Mouse (Mus musculus): ENCODE measurements around the gene Bag6.

DNA sequence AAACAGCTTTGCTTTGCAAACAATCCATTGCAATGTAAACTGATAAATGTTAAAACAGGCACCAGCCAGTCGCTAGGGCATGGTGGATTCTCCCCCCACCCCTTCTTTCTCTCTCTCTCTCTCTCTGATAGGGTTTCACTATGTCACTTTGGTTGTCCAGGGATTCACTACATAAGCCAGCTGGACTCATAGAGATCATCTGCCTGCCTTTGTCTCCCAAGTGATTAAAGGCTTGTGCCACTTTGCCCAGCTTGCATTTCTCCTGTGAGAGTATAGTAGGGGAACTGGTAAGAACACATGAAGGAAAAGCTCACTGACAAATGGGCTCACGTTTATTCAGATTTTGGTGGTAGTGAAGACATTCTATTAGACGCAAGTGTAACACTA lies 2.8 kb upstream of the Bag6 start:
- TF ChIP-seq CTCF (IDR thresholded peaks at IDR 0.05; ENCODE audit: low read depth, low read length) (no peak), GATA1 (IDR thresholded peaks at IDR 0.05; ENCODE audit: borderline replicate concordance, low read length) (no peak), TAL1 (conservative IDR thresholded peaks at IDR 0.05; ENCODE audit: low read depth, low read length) (no peak), POLR2AphosphoS5 (IDR thresholded peaks at IDR 0.05; ENCODE audit: insufficient replicate concordance, low read depth, low read length) (no peak), GATA2 (IDR thresholded peaks at IDR 0.05; ENCODE audit: borderline replicate concordance, low read depth, low read length) (no peak)

Data from G1E (cell line).